Mouse (Mus musculus) cerebellum, adult 2 months (tissue): Measurements from ENCODE around the gene Fam189a2.

Source experiments
- CTCF ChIP-seq: fragments of 200-500 bp; IDR thresholded peaks from 2 replicates; pipeline ENCODE4 v1.5.1; 2011; ENCODE audit warnings: low read depth, mild to moderate bottlenecking, control low read depth, low read length, moderate library complexity, borderline replicate concordance; ENCODE audit not compliant: insufficient read depth
- POLR2A ChIP-seq: fragments of 200-500 bp; IDR thresholded peaks from 2 replicates; pipeline ENCODE4 v1.6.1; 2011; ENCODE audit warnings: low read length, control low read depth, borderline replicate concordance; ENCODE audit not compliant: insufficient read depth

GRCm38 (mm10) chr19:23947871-23948270 is 82.9 kb downstream of the Fam189a2 start:
- no peak for TF ChIP-seq POLR2A
- TF ChIP-seq CTCF: no peak
